Mouse (Mus musculus) left cerebral cortex, postnatal 36 days (tissue): ENCODE data around the gene Efna1. TPM values are rescaled to one million over a fixed set of nuclear protein-coding genes. Genes with fewer than 3 reads are reported as not detected.

Experiments
- DNase-seq, 2 experiments: peaks; one replicate each; pipeline ENCODE4 v3.0.0; 2021 to 2022; ENCODE audit warnings: low spot score in 2 of 2, mixed read lengths in 1 of 2
- intact Hi-C: fragments of 180-260 bp; cut with DNase I; formaldehyde crosslinking; loops from one replicate; pipeline ENCODE4 v1.15.1; 2025
- microRNA-seq: library from miRNA; unstranded; fragments of <30 nt; microRNA quantifications from one replicate; pipeline ENCODE4 v1.2.0, GENCODE M21; 2022
- total RNA-seq, 2 experiments: library from RNA; stranded (reverse); gene quantifications; 2 replicates each; pipeline ENCODE4 v1.2.3; 2021

Efna1 gene
- total RNA-seq, 2 experiments from 2014 or later = 4.2 to 7.4 TPM

- intact Hi-C loops = no loop called here
- no peak for DNase-seq
Measured at GRCm38 (mm10) chr3:89229276-89229675, 51.7 kb downstream of the Efna1 start.

GRCm38 (mm10) chr3:89228836-89229235, 52.1 kb downstream of the Efna1 start, which contains the start of gene Muc1:
Gene Muc1 (plus strand): TSS chr3:89229057.
- DNase-seq = no peak
- intact Hi-C loops = no loop called here

DNA sequence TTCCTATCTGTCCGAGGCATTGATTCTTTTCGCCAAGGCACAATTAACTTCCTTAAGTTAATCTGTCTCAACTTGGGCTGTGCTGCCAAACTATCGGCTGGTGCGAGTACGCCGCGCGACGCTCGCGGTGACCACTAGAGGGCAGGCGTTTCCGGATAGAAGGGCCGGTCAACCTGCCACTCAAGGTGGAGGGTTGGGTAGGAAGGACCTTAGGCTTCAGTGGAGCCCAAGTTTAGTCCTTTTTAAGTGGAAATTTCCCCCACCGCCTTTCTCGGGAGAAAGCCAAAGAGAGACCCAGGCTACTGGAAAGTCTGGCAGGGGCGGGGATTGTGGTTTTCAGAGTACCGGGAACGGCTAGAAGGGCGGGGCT, 52.8 kb downstream of the Efna1 start:
- peak; percentile 79 to 83 for DNase-seq
- intact Hi-C loops = no loop called here

DNA sequence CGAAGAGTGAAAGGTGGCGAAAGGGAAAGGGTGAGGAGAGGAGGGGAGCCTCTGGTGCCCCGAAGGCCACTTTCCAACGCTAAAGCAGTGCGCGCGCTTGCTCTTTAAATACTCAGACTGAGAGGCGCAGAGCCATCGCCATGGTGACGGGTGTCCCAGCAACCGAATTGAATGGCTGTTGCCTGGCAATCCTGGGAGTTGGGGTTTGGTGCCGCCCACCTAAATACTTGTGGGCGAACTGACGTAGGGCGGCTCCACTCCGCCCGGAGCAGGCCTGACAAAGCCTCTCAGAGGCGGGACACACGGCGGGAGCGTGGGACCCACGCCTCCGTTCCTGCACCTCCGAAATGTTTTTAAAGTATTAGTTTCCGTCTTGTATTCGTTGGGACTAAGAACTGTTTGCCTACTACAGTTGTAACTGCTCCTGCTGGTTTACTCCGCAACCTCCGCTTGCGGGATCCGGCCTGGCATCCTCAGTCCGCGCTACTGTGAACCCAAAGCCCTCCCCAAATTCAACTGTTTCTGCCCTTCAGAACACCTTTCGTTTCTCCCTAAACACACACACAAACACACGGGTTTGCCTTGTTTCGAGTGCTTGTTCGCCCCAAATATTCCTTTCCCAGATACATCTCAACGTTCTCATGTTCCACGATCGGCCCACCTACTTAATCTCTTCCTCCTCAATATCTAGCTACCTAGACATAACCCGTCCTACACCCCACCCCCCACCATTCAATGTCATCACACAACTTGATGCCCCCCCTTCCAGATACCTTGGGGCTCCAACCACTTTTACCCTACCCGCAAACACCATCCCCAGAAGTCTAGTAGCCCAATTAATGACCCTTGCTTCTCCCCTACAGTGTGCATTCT, 53.4 kb downstream of the Efna1 start:
- intact Hi-C loops = no loop called here
- peak; percentile 90 to 92 for DNase-seq

GRCm38 (mm10) chr3:89226900-89227299, 54.0 kb downstream of the Efna1 start, which contains the start of gene Mtx1:
Gene Mtx1 (minus strand): TSS chr3:89227088.
- DNase-seq = no peak
- intact Hi-C loops = no loop called here

GRCm38 (mm10) chr3:89226361-89226760, 54.6 kb downstream of the Efna1 start:
- no peak for DNase-seq
- intact Hi-C loops = no loop called here

- intact Hi-C loops = no loop called here
- no peak for DNase-seq
Measured at GRCm38 (mm10) chr3:89225918-89226317, 55.0 kb downstream of the Efna1 start.

DNA sequence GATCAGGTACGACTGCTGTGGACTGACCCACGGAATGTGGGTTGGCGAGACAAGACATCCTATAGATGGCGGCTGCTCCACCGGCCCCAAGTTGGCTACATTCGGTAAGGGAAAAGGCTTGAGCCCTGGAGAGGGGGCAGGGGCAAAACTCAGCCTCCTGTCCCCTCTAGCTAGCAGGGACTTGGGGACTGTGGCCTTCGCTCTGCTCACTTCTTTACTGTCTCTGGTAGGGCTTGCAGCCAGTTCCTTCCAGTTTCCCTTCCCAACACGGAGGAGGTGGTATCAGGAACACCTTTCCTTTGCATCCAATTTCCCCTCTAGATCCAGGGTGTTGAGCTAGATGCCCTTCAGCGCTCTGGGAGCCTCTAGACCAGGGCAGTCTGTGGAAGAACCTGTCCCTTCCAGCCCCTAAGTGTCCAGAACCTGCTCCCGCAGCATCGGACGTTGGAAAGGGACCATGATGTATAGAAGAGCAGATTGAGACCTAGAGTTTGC, 55.6 kb downstream of the Efna1 start:
- no peak for DNase-seq
- intact Hi-C loops = no loop called here

DNA sequence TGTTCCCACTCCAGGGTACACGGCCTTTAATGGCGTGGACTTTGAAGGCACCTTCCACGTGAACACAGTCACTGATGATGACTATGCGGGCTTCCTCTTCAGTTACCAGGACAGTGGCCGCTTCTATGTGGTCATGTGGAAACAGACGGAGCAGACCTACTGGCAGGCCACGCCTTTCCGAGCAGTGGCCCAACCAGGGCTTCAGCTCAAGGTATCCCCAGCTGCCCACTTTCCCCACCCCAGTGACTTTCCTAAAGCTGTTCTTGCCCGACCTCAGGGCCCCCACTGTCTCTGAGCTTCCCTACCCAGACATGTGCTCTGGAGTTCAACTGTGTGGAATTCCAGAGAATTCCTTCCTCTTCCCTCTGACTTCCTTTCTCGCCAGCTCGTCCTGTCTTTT, 56.1 kb downstream of the Efna1 start:
- DNase-seq = no peak
- intact Hi-C loops = no loop called here

Small RNA genes lying within 50 kb of the gene (microRNA-seq; reads per million reads assigned to microRNA genes)
- gene Mir92b = 5,508 reads per million, percentile 92 among the genes with 10 or more reads in this experiment

Other genes starting within 250 kb of the Efna1 start
- 100 to 1,000 TPM; 185 to 202 TPM for gene Rusc1, start 187.8 kb downstream of the Efna1 start, total RNA-seq
- under 1 TPM; 0.15 to 0.43 TPM for gene Gm43738, start 180.0 kb downstream of the Efna1 start, total RNA-seq
- 10 to 100 TPM; 79.8 to 94.6 TPM for gene Fdps, start 179.2 kb downstream of the Efna1 start, total RNA-seq
- not detected for gene Pklr, start 145.0 kb downstream of the Efna1 start, total RNA-seq
- gene Hcn3, start 120.9 kb downstream of the Efna1 start, total RNA-seq = 10 to 100 TPM; 12.9 to 19.1 TPM
- 10 to 100 TPM; 36.8 to 52.2 TPM for gene Clk2, start 116.3 kb downstream of the Efna1 start, total RNA-seq
- gene Scamp3, start 103.7 kb downstream of the Efna1 start, total RNA-seq = 10 to 100 TPM; 64.0 to 67.2 TPM
- gene Fam189b, start 98.0 kb downstream of the Efna1 start, total RNA-seq = 10 to 100 TPM; 59.3 to 60.3 TPM
- gene Gba, start 78.2 kb downstream of the Efna1 start, total RNA-seq = 10 to 100 TPM; 62.4 to 64.6 TPM
- gene Thbs3, start 66.0 kb downstream of the Efna1 start, total RNA-seq = 10 to 100 TPM; 21.0 to 21.3 TPM
- 10 to 100 TPM; 90.6 to 93.8 TPM for gene Mtx1, start 54.1 kb downstream of the Efna1 start, total RNA-seq
- 1 to 10 TPM in 1 of 2 experiments, under 1 TPM in 1; 0.44 to 1.1 TPM for gene Muc1, start 52.1 kb downstream of the Efna1 start, total RNA-seq
- gene Krtcap2, start 35.2 kb downstream of the Efna1 start, total RNA-seq = 10 to 100 TPM; 59.7 to 64.9 TPM
- gene Trim46, start 34.8 kb downstream of the Efna1 start, total RNA-seq = 10 to 100 TPM; 74.4 to 88.7 TPM
- 10 to 100 TPM; 47.0 to 51.7 TPM for gene Dpm3, start 21.8 kb downstream of the Efna1 start, total RNA-seq
- 10 to 100 TPM; 34.5 to 39.1 TPM for gene Slc50a1, start 10.6 kb downstream of the Efna1 start, total RNA-seq
- 10 to 100 TPM; 50.4 to 59.5 TPM for gene Efna3, start 41.8 kb upstream of the Efna1 start, total RNA-seq
- gene Efna4, start 56.9 kb upstream of the Efna1 start, total RNA-seq = 1 to 10 TPM in 1 of 2 experiments, not detected in 1; 1.2 TPM
- gene Adam15, start 68.9 kb upstream of the Efna1 start, total RNA-seq = 100 to 1,000 TPM in 1 of 2 experiments, 10 to 100 TPM in 1; 96.1 to 120 TPM
- under 1 TPM; 0.23 to 0.39 TPM for gene Dcst2, start 80.8 kb upstream of the Efna1 start, total RNA-seq
- gene Dcst1, start 84.1 kb upstream of the Efna1 start, total RNA-seq = not detected
- gene Zbtb7b, start 113.6 kb upstream of the Efna1 start, total RNA-seq = 10 to 100 TPM; 10.9 to 18.6 TPM
- 1 to 10 TPM; 4.2 to 5.3 TPM for gene Lenep, start 121.7 kb upstream of the Efna1 start, total RNA-seq
- gene Flad1, start 130.7 kb upstream of the Efna1 start, total RNA-seq = 10 to 100 TPM; 31.0 to 32.5 TPM
- 1 to 10 TPM; 2.1 to 2.3 TPM for gene Cks1b, start 137.2 kb upstream of the Efna1 start, total RNA-seq
- gene Shc1, start 137.3 kb upstream of the Efna1 start, total RNA-seq = 10 to 100 TPM; 10.6 to 16.0 TPM
- gene Pygo2, start 149.1 kb upstream of the Efna1 start, total RNA-seq = 10 to 100 TPM; 53.7 to 61.4 TPM
- 10 to 100 TPM; 35.2 to 40.6 TPM for gene Pbxip1, start 155.6 kb upstream of the Efna1 start, total RNA-seq
- 10 to 100 TPM; 32.9 to 33.1 TPM for gene Pmvk, start 173.4 kb upstream of the Efna1 start, total RNA-seq
- 10 to 100 TPM; 16.4 to 23.5 TPM for gene Kcnn3, start 239.0 kb upstream of the Efna1 start, total RNA-seq